Mouse (Mus musculus) olfactory bulb, adult 2 months (tissue): ENCODE data around the gene Gsg1l. TPM values are rescaled to one million over a fixed set of nuclear protein-coding genes. Genes with fewer than 3 reads are reported as not detected.

Source experiments
- H3K27ac ChIP-seq: fragments of 200-500 bp; 2 replicates; pipeline ENCODE4 v1.5.1; 2012; ENCODE audit warnings: low read depth, low read length; ENCODE audit not compliant: insufficient read depth
- H3K4me1 ChIP-seq: fragments of 200-500 bp; 2 replicates; pipeline ENCODE4 v1.6.1; 2012; ENCODE audit warnings: low read length; ENCODE audit not compliant: control insufficient read depth, insufficient read depth
- H3K4me3 ChIP-seq: fragments of 200-500 bp; 2 replicates; pipeline ENCODE4 v1.5.1; 2012; ENCODE audit warnings: mild to moderate bottlenecking, low read depth, low read length, moderate library complexity; ENCODE audit not compliant: insufficient read depth
- CTCF ChIP-seq: fragments of 200-500 bp; IDR thresholded peaks from 2 replicates; pipeline ENCODE4 v1.5.1; 2012; ENCODE audit warnings: low read depth, mild to moderate bottlenecking, low read length, moderate library complexity; ENCODE audit not compliant: insufficient read depth
- POLR2A ChIP-seq: fragments of 200-500 bp; IDR thresholded peaks from 2 replicates; pipeline ENCODE4 v1.6.1; 2012; ENCODE audit warnings: mild to moderate bottlenecking, low read depth, low read length, moderate library complexity; ENCODE audit not compliant: insufficient read depth
- WGBS: fragments of 180-500 bp; shearing (Covaris S2); methylation state at CpG from one replicate; pipeline ENCODE4 v1.1.7; 2018; 5-methylcytosine and 5-hydroxymethylcytosine counted together
- polyA plus RNA-seq: library from polyadenylated mRNA; stranded (reverse); fragments of >200 nt; gene quantifications from 2 replicates; pipeline ENCODE4 v1.2.4, GENCODE M21; 2012; ENCODE audit warnings: low replicate concordance; ENCODE audit not compliant: missing spikeins, insufficient read depth, insufficient read length

Gsg1l gene
- polyA plus RNA-seq, 1 experiment, result not detected

- TF ChIP-seq POLR2A (no peak), CTCF (no peak)
- Histone ChIP-seq H3K4me3 (no peak overlapping the region), H3K27ac (no peak overlapping the region), H3K4me1 (no peaks in the 10 kb centered on the region)
- 93% methylated on average over 8 of the region's 8 CpGs for WGBS
These were observed 118.1 kb downstream of the Gsg1l start for GRCm38 (mm10) chr7:125964087-125964607.

- no peak for TF ChIP-seq CTCF
- TF ChIP-seq POLR2A, result no peak
- H3K4me3 ChIP-seq, result no peak overlapping the region
- 0 out of 2 replicates have a peak, but pooled peaks cover 3% of the 10 kb centered on the region for H3K4me1 ChIP-seq
- no peak overlapping the region for H3K27ac ChIP-seq
- WGBS, result 57% methylated on average over 18 of the region's 18 CpGs
These were observed 122.7 kb downstream of the Gsg1l start for GRCm38 (mm10) chr7:125959294-125960048.

GRCm38 (mm10) chr7:125958856-125959255 is 123.4 kb downstream of the Gsg1l start:
- Histone ChIP-seq H3K27ac (no peak overlapping the region), H3K4me1 (peaks cover 4% of the 10 kb centered on the region; the same call in 1 of the 2 replicates), H3K4me3 (no peak overlapping the region)
- no peak for TF ChIP-seq POLR2A
- no peak for TF ChIP-seq CTCF
- 97% methylated on average over 5 of the region's 5 CpGs for WGBS

- no peak overlapping the region for H3K27ac ChIP-seq
- TF ChIP-seq POLR2A (no peak), CTCF (no peak)
- peaks cover 10% of the 10 kb centered on the region; the same call in 1 of the 2 replicates for H3K4me1 ChIP-seq
- H3K4me3 ChIP-seq, result no peak overlapping the region
- 74% methylated on average over 5 of the region's 5 CpGs for WGBS
These were observed 127.2 kb downstream of the Gsg1l start for GRCm38 (mm10) chr7:125954994-125955393.

DNA sequence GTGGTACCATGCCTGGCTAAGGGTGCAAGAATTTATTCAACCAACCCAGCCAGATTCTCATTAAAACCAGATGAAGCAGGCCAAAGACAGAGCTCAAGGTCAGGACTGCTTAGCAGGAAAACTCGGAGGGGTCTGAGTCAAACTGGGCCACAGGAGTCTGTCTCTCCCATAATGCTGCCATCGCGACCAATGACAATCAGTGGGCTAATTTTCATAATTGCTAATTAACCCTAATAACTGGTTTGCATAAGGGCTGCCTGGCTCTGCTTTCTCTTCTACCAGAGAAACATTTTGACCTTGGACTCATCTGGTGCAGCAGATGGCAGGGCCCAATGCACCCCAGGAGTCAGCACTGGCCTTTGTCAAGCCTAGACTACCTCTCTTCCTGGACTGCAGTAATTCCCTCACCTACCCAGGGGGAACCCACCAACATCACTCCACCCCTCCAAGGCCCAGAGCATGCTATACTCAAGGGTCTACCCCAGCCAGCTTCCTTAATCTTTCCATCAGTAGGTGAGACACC is 127.8 kb downstream of the Gsg1l start:
- no peak for TF ChIP-seq POLR2A
- TF ChIP-seq CTCF, result no peak
- H3K4me3 ChIP-seq, result no peak overlapping the region
- WGBS, result 65% methylated on average over 3 of the region's 3 CpGs
- no peak overlapping the region for H3K27ac ChIP-seq
- H3K4me1 ChIP-seq, result peaks cover 10% of the 10 kb centered on the region; the same call in 1 of the 2 replicates

DNA sequence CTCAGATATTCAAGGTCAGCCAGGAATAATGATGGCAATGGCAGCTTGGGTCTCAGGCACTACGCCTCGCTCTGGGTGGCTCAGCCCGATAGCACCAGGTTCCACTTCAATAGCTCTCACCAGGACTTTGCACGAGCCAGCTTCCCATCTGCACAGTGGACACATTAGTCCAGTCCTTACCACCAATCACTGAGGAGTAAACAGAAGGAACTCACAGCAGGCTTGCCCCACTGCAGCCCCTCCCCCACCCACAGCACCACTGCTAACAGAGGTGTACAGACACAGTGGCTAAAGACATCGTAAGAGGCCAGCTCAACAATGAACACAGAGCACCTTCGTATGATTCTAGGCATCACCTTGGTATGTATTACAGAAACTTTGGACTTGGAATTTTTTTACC is 128.4 kb downstream of the Gsg1l start:
- Histone ChIP-seq H3K4me1 (peaks cover 10% of the 10 kb centered on the region; the same call in 1 of the 2 replicates), H3K4me3 (no peak overlapping the region), H3K27ac (no peak overlapping the region)
- TF ChIP-seq CTCF (no peak), POLR2A (no peak)
- 87% methylated on average over 6 of the region's 6 CpGs for WGBS

DNA sequence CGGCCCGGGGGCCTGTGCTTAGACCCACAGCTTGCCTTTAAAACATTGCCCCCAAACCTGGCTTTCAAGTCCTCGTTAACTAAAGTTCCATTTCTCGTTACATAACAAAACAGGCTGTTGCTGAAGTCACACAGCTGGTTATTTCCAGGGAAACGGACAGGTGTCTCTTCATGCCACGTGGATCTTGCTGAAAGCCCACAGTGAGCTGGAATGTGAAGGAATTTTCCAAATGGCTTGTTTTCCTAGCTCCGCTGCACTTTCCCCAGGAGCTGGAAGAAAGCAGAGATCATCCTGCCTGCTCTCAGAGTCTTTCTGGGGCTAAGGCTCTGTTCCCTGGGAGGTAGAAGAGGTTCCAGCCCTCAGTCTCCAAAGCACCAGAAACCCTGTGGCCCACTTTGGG is 130.3 kb downstream of the Gsg1l start:
- Histone ChIP-seq H3K27ac (no peak overlapping the region), H3K4me1 (peaks cover 10% of the 10 kb centered on the region; the same call in 1 of the 2 replicates), H3K4me3 (no peak overlapping the region)
- 77% methylated on average over 7 of the region's 7 CpGs for WGBS
- TF ChIP-seq POLR2A (no peak), CTCF (no peak)

DNA sequence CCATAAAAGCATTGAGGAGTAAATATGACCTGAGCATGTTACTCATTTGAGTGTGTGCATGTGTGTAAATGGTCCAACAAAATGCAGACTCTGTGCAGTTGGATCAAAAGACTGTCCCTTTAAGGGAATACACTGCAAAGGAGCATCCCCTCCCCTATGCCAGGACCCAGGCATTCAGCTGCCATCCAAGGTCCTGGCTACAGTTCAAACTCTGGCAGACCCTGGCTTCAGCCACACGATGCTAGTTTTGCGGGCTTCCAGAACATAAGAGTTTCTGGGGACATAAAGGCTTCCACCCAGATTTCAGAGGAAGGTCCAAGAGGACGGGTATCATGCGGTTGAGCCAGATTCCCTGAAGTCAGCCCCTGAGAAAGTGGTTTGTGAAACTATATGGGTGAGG is 133.2 kb downstream of the Gsg1l start:
- TF ChIP-seq CTCF (no peak), POLR2A (no peak)
- H3K4me1 ChIP-seq, result peaks cover 7% of the 10 kb centered on the region; the same call in 1 of the 2 replicates
- 78% methylated on average over 4 of the region's 4 CpGs for WGBS
- H3K27ac ChIP-seq, result no peak overlapping the region
- H3K4me3 ChIP-seq, result no peak overlapping the region

DNA sequence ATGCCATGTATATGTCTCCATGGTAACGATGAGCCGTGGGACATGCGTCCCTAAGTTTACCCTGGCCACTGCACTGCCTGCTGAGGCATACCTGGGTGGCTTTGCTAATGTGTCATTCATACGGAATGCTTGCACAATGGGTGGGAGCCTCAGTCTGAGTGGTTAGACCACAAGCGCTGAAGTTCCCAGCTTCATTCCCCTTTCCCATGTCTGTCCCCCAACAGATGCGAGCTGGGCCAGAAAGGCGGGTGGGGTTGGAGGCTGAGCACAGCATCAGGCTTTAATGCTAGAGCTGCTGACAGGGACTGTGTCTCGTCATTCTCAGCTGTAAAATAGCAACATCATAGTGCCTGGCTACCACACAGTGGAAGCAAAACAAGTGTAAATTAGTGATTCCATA is 136.3 kb downstream of the Gsg1l start:
- WGBS, result 84% methylated on average over 8 of the region's 8 CpGs
- Histone ChIP-seq H3K4me3 (no peak overlapping the region), H3K4me1 (no peaks in the 10 kb centered on the region), H3K27ac (no peak overlapping the region)
- TF ChIP-seq POLR2A (no peak), CTCF (no peak)
